Mouse (Mus musculus): ENCODE measurements around the gene Tmem205.

Tmem205 gene

GRCm38 (mm10) chr9:21917493-21918034 is 9.8 kb downstream of the Tmem205 start:
- peak; percentile 80 for DNase-seq (ENCODE audit: low read depth, low spot score)

GRCm38 (mm10) chr9:21916851-21917492 is 10.4 kb downstream of the Tmem205 start:
- DNase-seq (ENCODE audit: low read depth, low spot score): no peak

- no peak for DNase-seq (ENCODE audit: low read depth, low spot score)
Observed at GRCm38 (mm10) chr9:21909474-21910223, 17.7 kb downstream of the Tmem205 start.

- no peak for DNase-seq (ENCODE audit: low read depth, low spot score)
Observed at GRCm38 (mm10) chr9:21908216-21908615, 19.1 kb downstream of the Tmem205 start.

GRCm38 (mm10) chr9:21904031-21904430 is 23.3 kb downstream of the Tmem205 start:
- DNase-seq (ENCODE audit: low read depth, low spot score): no peak

GRCm38 (mm10) chr9:21901223-21901820 is 26.0 kb downstream of the Tmem205 start:
- peak; percentile 82 for DNase-seq (ENCODE audit: low read depth, low spot score)

- no peak for DNase-seq (ENCODE audit: low read depth, low spot score)
Observed at GRCm38 (mm10) chr9:21889229-21889628, 38.1 kb downstream of the Tmem205 start.

- DNase-seq (ENCODE audit: low read depth, low spot score): no peak
Observed at GRCm38 (mm10) chr9:21876601-21877000, 50.8 kb downstream of the Tmem205 start.

- DNase-seq (ENCODE audit: low read depth, low spot score): no peak
Observed at GRCm38 (mm10) chr9:21872204-21872603, 55.2 kb downstream of the Tmem205 start.
